In the genomic region with DNA sequence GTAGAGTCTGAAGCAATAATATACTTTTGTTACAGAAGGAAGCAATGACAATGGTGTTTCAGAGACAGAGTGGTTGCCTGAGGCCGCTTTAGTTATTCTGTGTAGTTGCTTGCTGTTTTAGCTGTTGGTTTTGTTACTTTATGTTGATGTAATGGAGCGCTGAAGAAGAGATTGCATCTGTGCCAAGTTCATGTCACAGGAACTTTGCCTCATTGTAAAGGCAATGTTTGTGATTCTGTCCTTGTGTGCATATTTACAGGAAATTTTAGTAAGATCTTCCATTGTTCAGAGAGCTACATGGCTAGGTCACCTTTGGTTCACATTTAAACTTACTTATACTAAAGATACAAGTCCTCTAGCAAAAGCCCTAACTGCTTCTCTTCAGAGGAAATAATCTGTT, we compare ENCODE assay signal across 10 mouse cellular contexts. TPM values are rescaled to one million over a fixed set of nuclear protein-coding genes. Genes with fewer than 3 reads are reported as not detected.
A peak's percentile ranks its signal among the peaks of the same experiment; 100 is the strongest.
DNase-seq lines count a peak whose midpoint lies in the region; ATAC-seq lines count a peak whose summit lies in the region.
"Had no signal": no experiment of that assay in that cellular context is flagged by ENCODE, and none has a peak within 500 bp of the region (broad histone marks: within the 10 kb centered on the region; RNA-seq: fewer than 3 reads in every experiment).

No protein-coding gene starts in this region.

- no peak for DNase-seq in hindbrain, embryonic 11.5 days (ENCODE audit: low spot score)
- no peak for DNase-seq in midbrain, embryonic 10.5 days (ENCODE audit: low spot score)
- no peak for DNase-seq in layer of hippocampus, postnatal 25 days (ENCODE audit: extremely low spot score in 1 of 2, low spot score in 1 of 2)
- DNase-seq: kidney, adult 11 months; retina, postnatal 1 day had no signal

- H3K4me1 ChIP-seq in hindbrain, embryonic 13.5 days (replicated peaks), result peaks cover 23% of the 10 kb centered on the region
- no peaks in the 10 kb centered on the region for H3K4me1 ChIP-seq in hindbrain, embryonic 11.5 days (replicated peaks; ENCODE audit: control insufficient read depth, insufficient read depth, low read length)
- peaks cover 13% of the 10 kb centered on the region for H3K4me1 ChIP-seq in midbrain, embryonic 12.5 days
- peaks cover 24% of the 10 kb centered on the region for H3K4me1 ChIP-seq in midbrain, embryonic 10.5 days
- H3K4me1 ChIP-seq in forebrain, embryonic 16.5 days (replicated peaks; ENCODE audit: control insufficient read depth, insufficient read depth, low read length), result peaks cover 17% of the 10 kb centered on the region
- H3K4me1 ChIP-seq in neural tube, embryonic 15.5 days, result peaks cover 21% of the 10 kb centered on the region

- WGBS in hindbrain, embryonic 13.5 days, result 71% methylated on average over 2 of the region's 2 CpGs
- 97% methylated on average over 2 of the region's 2 CpGs for WGBS in hindbrain, embryonic 11.5 days
- 88% methylated on average over 2 of the region's 2 CpGs for WGBS in midbrain, embryonic 12.5 days
- WGBS in midbrain, embryonic 10.5 days, result 93% methylated on average over 2 of the region's 2 CpGs
- 17% methylated on average over 2 of the region's 2 CpGs for WGBS in forebrain, embryonic 16.5 days
- 48% methylated on average over 2 of the region's 2 CpGs for WGBS in neural tube, embryonic 15.5 days

- no peaks in the 10 kb centered on the region for H3K36me3 ChIP-seq in hindbrain, embryonic 13.5 days
- no peaks in the 10 kb centered on the region for H3K36me3 ChIP-seq in hindbrain, embryonic 11.5 days (ENCODE audit: control insufficient read depth, insufficient read depth, low read length)
- H3K36me3 ChIP-seq in midbrain, embryonic 12.5 days, result no peaks in the 10 kb centered on the region
- H3K36me3 ChIP-seq in midbrain, embryonic 10.5 days, result no peaks in the 10 kb centered on the region
- no peaks in the 10 kb centered on the region for H3K36me3 ChIP-seq in forebrain, embryonic 16.5 days (ENCODE audit: control insufficient read depth, insufficient read depth)
- no peaks in the 10 kb centered on the region for H3K36me3 ChIP-seq in neural tube, embryonic 15.5 days
- H3K36me3 ChIP-seq: liver, embryonic 12.5 days had no signal

- H3K9ac ChIP-seq in hindbrain, embryonic 13.5 days, result no peak overlapping the region
- no peak overlapping the region for H3K9ac ChIP-seq in hindbrain, embryonic 11.5 days (ENCODE audit: low read depth, low read length)
- no peak overlapping the region for H3K9ac ChIP-seq in midbrain, embryonic 12.5 days (replicated peaks)
- H3K9ac ChIP-seq in forebrain, embryonic 16.5 days (replicated peaks; ENCODE audit: low read depth, low read length), result no peak overlapping the region
- H3K9ac ChIP-seq in neural tube, embryonic 15.5 days (replicated peaks), result no peak overlapping the region
- H3K9ac ChIP-seq: liver, embryonic 12.5 days had no signal

- ATAC-seq in hindbrain, embryonic 13.5 days (ENCODE audit: low FRiP score), result no peak
- no peak for ATAC-seq in hindbrain, embryonic 11.5 days (ENCODE audit: low FRiP score)
- no peak for ATAC-seq in midbrain, embryonic 12.5 days (ENCODE audit: low FRiP score, low read depth)
- no peak for ATAC-seq in forebrain, embryonic 16.5 days
- ATAC-seq in neural tube, embryonic 15.5 days (ENCODE audit: low FRiP score), result no peak
- ATAC-seq: liver, embryonic 12.5 days had no signal

- H3K4me3 ChIP-seq in hindbrain, embryonic 13.5 days, result no peak overlapping the region
- no peak overlapping the region for H3K4me3 ChIP-seq in hindbrain, embryonic 11.5 days (ENCODE audit: low read depth, low read length)
- no peak overlapping the region for H3K4me3 ChIP-seq in midbrain, embryonic 12.5 days
- no peak overlapping the region for H3K4me3 ChIP-seq in midbrain, embryonic 10.5 days
- no peak overlapping the region; the same call in 1 of the 2 replicates for H3K4me3 ChIP-seq in forebrain, embryonic 16.5 days (replicated peaks; ENCODE audit: low read length)
- H3K4me3 ChIP-seq in neural tube, embryonic 15.5 days (replicated peaks), result no peak overlapping the region
- H3K4me3 ChIP-seq: liver, embryonic 12.5 days had no signal

- H3K4me2 ChIP-seq in hindbrain, embryonic 13.5 days, result no peak overlapping the region
- no peak overlapping the region for H3K4me2 ChIP-seq in hindbrain, embryonic 11.5 days (replicated peaks; ENCODE audit: low read depth, low read length)
- H3K4me2 ChIP-seq in midbrain, embryonic 12.5 days (replicated peaks), result no peak overlapping the region
- peak overlapping the region; percentile 35 for H3K4me2 ChIP-seq in forebrain, embryonic 16.5 days (ENCODE audit: low read length)
- H3K4me2 ChIP-seq in neural tube, embryonic 15.5 days, result peak overlapping the region; percentile 13
- H3K4me2 ChIP-seq: liver, embryonic 12.5 days had no signal

- no peaks in the 10 kb centered on the region for H3K9me3 ChIP-seq in hindbrain, embryonic 13.5 days
- H3K9me3 ChIP-seq in hindbrain, embryonic 11.5 days (ENCODE audit: control insufficient read depth, low read length), result no peaks in the 10 kb centered on the region
- H3K9me3 ChIP-seq in midbrain, embryonic 12.5 days, result no peaks in the 10 kb centered on the region
- no peaks in the 10 kb centered on the region for H3K9me3 ChIP-seq in midbrain, embryonic 10.5 days (replicated peaks)
- no peaks in the 10 kb centered on the region for H3K9me3 ChIP-seq in forebrain, embryonic 16.5 days (ENCODE audit: control insufficient read depth, low read length)
- H3K9me3 ChIP-seq in neural tube, embryonic 15.5 days (replicated peaks), result no peaks in the 10 kb centered on the region
- H3K9me3 ChIP-seq: liver, embryonic 12.5 days had no signal

- no peaks in the 10 kb centered on the region for H3K27me3 ChIP-seq in hindbrain, embryonic 13.5 days
- H3K27me3 ChIP-seq in hindbrain, embryonic 11.5 days (ENCODE audit: control insufficient read depth, insufficient read depth, low read length), result no peaks in the 10 kb centered on the region
- no peaks in the 10 kb centered on the region for H3K27me3 ChIP-seq in midbrain, embryonic 12.5 days
- no peaks in the 10 kb centered on the region for H3K27me3 ChIP-seq in midbrain, embryonic 10.5 days (ENCODE audit: low read depth, poor library complexity, severe bottlenecking)
- H3K27me3 ChIP-seq in forebrain, embryonic 16.5 days (replicated peaks; ENCODE audit: control insufficient read depth, insufficient read depth, low read length), result no peaks in the 10 kb centered on the region
- no peaks in the 10 kb centered on the region for H3K27me3 ChIP-seq in neural tube, embryonic 15.5 days (replicated peaks)
- H3K27me3 ChIP-seq: liver, embryonic 12.5 days had no signal

- peak overlapping the region; percentile 49; the same call in 1 of the 2 replicates for H3K27ac ChIP-seq in hindbrain, embryonic 13.5 days
- H3K27ac ChIP-seq in hindbrain, embryonic 11.5 days (ENCODE audit: low read depth, low read length), result no peak overlapping the region
- H3K27ac ChIP-seq in midbrain, embryonic 12.5 days (replicated peaks), result peak overlapping the region; percentile 20; the same call in 1 of the 2 replicates
- no peak overlapping the region for H3K27ac ChIP-seq in midbrain, embryonic 10.5 days (replicated peaks)
- H3K27ac ChIP-seq in forebrain, embryonic 16.5 days (ENCODE audit: low read length), result peak overlapping the region; percentile 82
- H3K27ac ChIP-seq in neural tube, embryonic 15.5 days (replicated peaks), result peak overlapping the region; percentile 70
- H3K27ac ChIP-seq: liver, embryonic 12.5 days had no signal

RNA-seq across cellular contexts. Expression of a gene that starts 3.3 kb away (rescaled TPM):
- polyA plus RNA-seq in hindbrain, embryonic 13.5 days (2015; fragmentation: Nextera tagmentation; extraction: Ambion mirVana), result 21.8 and 22.6 TPM in 2 replicates
- polyA plus RNA-seq in hindbrain, embryonic 11.5 days (2014; fragmentation: Nextera tagmentation; extraction: Ambion mirVana), result 32.1 and 34.6 TPM in 2 replicates
- polyA plus RNA-seq in midbrain, embryonic 12.5 days (2016; fragmentation: Nextera tagmentation; extraction: Ambion mirVana), result 32.3 and 33.9 TPM in 2 replicates
- 28.0 and 28.5 TPM in 2 replicates for polyA plus RNA-seq in midbrain, embryonic 10.5 days (2016; fragmentation: Nextera tagmentation; extraction: Ambion mirVana)
- polyA plus RNA-seq in forebrain, embryonic 16.5 days (2015; fragmentation: Nextera tagmentation; extraction: Ambion mirVana), result 20.6 and 23.8 TPM in 2 replicates
- 18.8 and 21.0 TPM in 2 replicates for polyA plus RNA-seq in neural tube, embryonic 15.5 days (2015; fragmentation: Nextera tagmentation; extraction: Ambion mirVana)
- 10 to 100 TPM; 13.3 to 14.8 TPM for total RNA-seq in layer of hippocampus, postnatal 25 days (2021)

Comparison
In these comparisons a context has a peak if more than half of its experiments do, and no peak if none do; other contexts are left out.
1. H3K27ac ChIP-seq: peak in hindbrain, embryonic 13.5 days (single experiment), midbrain, embryonic 12.5 days (single experiment), forebrain, embryonic 16.5 days (single experiment) and neural tube, embryonic 15.5 days (single experiment); none in hindbrain, embryonic 11.5 days (single experiment) and midbrain, embryonic 10.5 days (single experiment).
2. H3K4me2 ChIP-seq: peak in forebrain, embryonic 16.5 days (single experiment) and neural tube, embryonic 15.5 days (single experiment); none in hindbrain, embryonic 13.5 days (single experiment), hindbrain, embryonic 11.5 days (single experiment) and midbrain, embryonic 12.5 days (single experiment).